Mouse (Mus musculus): Measurements from ENCODE around the gene Cldn16. TPM values are rescaled to one million over a fixed set of nuclear protein-coding genes. Genes with fewer than 3 reads are reported as not detected.

The Cldn16 gene
- not detected in 2 replicates for polyA plus RNA-seq (2015; fragmentation: Nextera tagmentation; extraction: Ambion mirVana)

DNA sequence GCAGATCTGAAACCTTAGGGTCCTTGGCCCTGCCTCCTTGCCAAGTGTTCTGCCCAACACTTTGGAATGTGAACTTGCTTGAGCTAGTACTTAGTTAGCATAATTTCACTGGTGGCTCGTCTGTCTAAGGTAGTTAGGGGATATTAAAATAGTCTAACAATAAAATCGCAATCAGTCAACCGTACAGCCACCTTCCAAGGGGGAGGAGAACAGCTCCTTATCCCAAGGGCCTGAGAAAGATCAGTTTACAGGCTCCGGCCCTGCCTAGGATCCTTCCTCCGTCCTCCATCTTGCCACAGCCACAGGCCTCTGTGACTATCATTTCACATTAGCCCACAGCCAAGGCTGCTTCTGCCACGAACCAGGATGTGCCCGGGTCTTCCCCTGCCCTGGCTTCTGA is at the start of gene Cldn16:
Gene Cldn16 (plus strand): TSS at position 301 of the 400 bp plus-strand sequence.
- Histone ChIP-seq H3K9ac (no peak within 1 kb of the TSS), H3K4me2 (no peak within 1 kb of the TSS), H3K36me3 (no peaks in the 10 kb centered on the region), H3K27ac (no peak within 1 kb of the TSS), H3K4me1 (replicated peaks) (no peaks in the 10 kb centered on the region), H3K9me3 (replicated peaks) (no peaks in the 10 kb centered on the region), H3K27me3 (no peaks in the 10 kb centered on the region), H3K4me3 (no peak within 1 kb of the TSS)
- no peak for ATAC-seq (replicated peaks; ENCODE audit: insufficient number of reproducible peaks, insufficient read depth, low FRiP score, low read depth)
- 73% methylated on average over 7 of the region's 7 CpGs for WGBS

DNA sequence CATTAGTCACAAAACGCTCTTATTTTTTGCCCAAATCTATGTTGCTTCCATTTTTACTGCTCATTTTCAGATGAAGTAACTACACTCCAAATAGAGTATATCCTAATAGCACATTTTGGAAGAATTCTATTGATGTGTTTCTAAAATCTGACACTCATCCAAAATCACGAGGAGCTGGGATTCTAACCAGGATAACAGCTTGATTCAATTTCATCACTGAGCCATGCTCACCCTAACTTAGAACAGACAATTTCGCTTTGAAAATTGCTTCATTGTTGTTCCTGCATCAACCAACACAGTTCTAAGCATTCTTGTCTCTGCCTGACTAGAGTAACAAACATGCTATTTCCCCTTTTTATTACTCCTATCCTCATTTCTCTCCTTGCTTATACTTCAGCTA is 44.3 kb upstream of the Cldn16 start:
- Histone ChIP-seq H3K36me3 (no peaks in the 10 kb centered on the region), H3K9ac (no peak overlapping the region), H3K4me2 (no peak overlapping the region), H3K4me3 (no peak overlapping the region), H3K9me3 (replicated peaks) (no peaks in the 10 kb centered on the region), H3K27me3 (no peaks in the 10 kb centered on the region), H3K4me1 (replicated peaks) (no peaks in the 10 kb centered on the region), H3K27ac (no peak overlapping the region)
- WGBS = 73% methylated on average over 3 of the region's 3 CpGs
- no peak for ATAC-seq (replicated peaks; ENCODE audit: insufficient number of reproducible peaks, insufficient read depth, low FRiP score, low read depth)

DNA sequence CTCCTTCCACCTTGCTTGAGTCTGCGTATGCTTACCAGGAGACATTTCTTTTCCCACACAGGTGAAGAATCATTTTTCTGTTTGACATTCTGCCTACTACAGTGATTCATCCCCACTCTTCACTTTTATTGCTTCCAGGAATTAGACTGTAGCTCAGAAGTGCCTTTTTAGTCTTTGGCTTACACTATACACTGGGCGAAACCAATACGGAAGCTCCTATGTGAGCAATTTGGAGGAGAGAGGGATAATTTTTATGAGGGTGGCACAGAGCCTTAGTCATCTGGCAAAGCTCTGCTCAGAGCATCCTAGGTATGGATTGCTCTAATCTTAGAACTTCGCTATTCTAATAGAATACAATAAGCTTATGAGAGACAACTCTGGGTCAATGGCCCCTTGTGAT is 40.9 kb upstream of the Cldn16 start:
- no peak overlapping the region for H3K27ac ChIP-seq
- WGBS = 93% methylated on average over 4 of the region's 4 CpGs
- no peaks in the 10 kb centered on the region for H3K4me1 ChIP-seq (replicated peaks)
- ATAC-seq (replicated peaks; ENCODE audit: insufficient number of reproducible peaks, insufficient read depth, low FRiP score, low read depth) = no peak
- no peak overlapping the region for H3K4me2 ChIP-seq
- no peaks in the 10 kb centered on the region for H3K9me3 ChIP-seq (replicated peaks)
- H3K4me3 ChIP-seq = no peak overlapping the region
- H3K36me3 ChIP-seq = no peaks in the 10 kb centered on the region
- no peaks in the 10 kb centered on the region for H3K27me3 ChIP-seq
- no peak overlapping the region for H3K9ac ChIP-seq

DNA sequence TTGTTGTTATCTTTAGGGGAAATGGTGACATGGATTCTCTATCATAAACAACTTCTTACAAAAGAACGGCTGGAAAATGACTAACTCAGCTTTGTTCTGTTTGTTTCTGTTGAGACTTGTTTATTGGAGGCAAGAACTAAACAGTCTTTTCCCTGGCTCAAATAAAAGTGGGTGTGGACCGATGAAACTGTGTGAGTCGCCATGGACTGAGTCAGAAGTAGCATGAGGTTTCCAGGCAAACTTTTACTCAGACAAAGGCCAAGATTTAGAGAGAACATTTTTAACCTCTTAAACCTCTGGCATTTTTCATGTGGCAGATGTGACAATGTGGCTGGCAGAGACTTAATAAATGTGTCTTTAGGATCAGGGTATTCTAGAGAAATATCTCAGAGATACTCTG is 32.7 kb upstream of the Cldn16 start:
- Histone ChIP-seq H3K27ac (no peak overlapping the region), H3K36me3 (no peaks in the 10 kb centered on the region), H3K4me3 (no peak overlapping the region), H3K27me3 (no peaks in the 10 kb centered on the region), H3K4me1 (replicated peaks) (no peaks in the 10 kb centered on the region), H3K9ac (no peak overlapping the region), H3K4me2 (no peak overlapping the region), H3K9me3 (replicated peaks) (no peaks in the 10 kb centered on the region)
- ATAC-seq (replicated peaks; ENCODE audit: insufficient number of reproducible peaks, insufficient read depth, low FRiP score, low read depth) = no peak
- 65% methylated on average over 3 of the region's 3 CpGs for WGBS

DNA sequence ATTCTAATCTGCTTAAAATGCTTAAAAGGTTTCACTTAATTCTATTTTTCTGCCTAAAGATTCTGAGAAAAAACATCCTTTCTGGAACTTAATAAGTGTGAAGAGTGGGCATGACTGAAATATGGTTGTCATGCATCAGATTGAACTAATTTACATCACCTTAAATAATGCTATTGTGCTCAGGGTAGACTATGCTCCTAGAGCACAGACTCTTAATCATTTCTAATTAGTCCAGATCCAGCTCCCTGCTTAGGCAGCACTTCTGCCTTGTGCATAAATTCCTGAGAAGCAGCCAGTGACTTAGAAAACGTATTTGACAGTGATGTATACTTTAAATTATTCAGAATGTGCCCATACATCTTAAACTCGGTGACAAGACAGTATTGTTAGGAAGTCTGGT is 29.4 kb upstream of the Cldn16 start:
- H3K36me3 ChIP-seq = no peaks in the 10 kb centered on the region
- H3K4me2 ChIP-seq = no peak overlapping the region
- H3K4me1 ChIP-seq (replicated peaks) = no peaks in the 10 kb centered on the region
- WGBS = 43% methylated on average over 2 of the region's 2 CpGs
- ATAC-seq (replicated peaks; ENCODE audit: insufficient number of reproducible peaks, insufficient read depth, low FRiP score, low read depth) = no peak
- no peak overlapping the region for H3K4me3 ChIP-seq
- H3K9ac ChIP-seq = no peak overlapping the region
- H3K27ac ChIP-seq = no peak overlapping the region
- H3K27me3 ChIP-seq = no peaks in the 10 kb centered on the region
- H3K9me3 ChIP-seq (replicated peaks) = no peaks in the 10 kb centered on the region

DNA sequence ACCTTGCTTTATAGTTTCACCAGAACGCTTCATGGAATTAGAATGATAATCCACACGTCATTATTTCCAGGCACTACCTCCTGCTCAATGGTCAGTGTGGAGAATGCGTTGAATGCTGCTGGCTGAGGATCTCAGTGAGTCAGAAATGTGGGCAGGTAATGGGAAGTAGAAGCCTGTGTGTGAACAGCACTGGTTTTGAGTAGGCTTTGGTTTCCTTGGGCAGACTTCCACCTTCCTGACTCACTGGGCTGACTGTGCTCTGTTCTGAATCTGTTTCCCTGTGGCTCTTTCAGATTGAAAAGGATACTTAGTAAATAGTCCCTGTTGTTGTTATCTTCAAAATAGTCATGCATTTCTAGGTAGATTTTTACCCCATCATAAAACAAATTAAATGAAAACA is 22.9 kb upstream of the Cldn16 start:
- WGBS = 82% methylated on average over 3 of the region's 3 CpGs
- no peak overlapping the region for H3K4me3 ChIP-seq
- no peak overlapping the region for H3K27ac ChIP-seq
- H3K9ac ChIP-seq = no peak overlapping the region
- H3K4me2 ChIP-seq = no peak overlapping the region
- no peaks in the 10 kb centered on the region for H3K4me1 ChIP-seq (replicated peaks)
- no peaks in the 10 kb centered on the region for H3K9me3 ChIP-seq (replicated peaks)
- H3K27me3 ChIP-seq = no peaks in the 10 kb centered on the region
- no peak for ATAC-seq (replicated peaks; ENCODE audit: insufficient number of reproducible peaks, insufficient read depth, low FRiP score, low read depth)
- no peaks in the 10 kb centered on the region for H3K36me3 ChIP-seq

DNA sequence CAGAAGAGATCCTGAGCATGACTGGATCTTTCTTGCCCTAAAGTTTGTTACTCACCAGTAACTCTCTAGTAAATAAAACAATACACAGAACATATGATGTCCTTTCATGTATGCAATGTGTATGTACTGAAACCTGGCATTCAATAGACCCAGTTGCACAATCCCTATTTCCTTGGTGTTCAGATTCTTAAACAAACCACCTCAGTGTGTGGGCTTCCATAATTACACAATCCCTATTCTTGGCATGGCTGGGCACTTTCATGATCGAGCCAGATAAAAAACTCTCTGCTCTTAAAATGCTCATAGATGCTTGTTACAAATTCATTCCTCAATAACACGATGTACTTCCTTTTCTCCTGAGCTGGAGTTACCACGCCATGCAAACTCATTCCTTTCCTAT is 21.8 kb upstream of the Cldn16 start:
- H3K4me1 ChIP-seq (replicated peaks) = no peaks in the 10 kb centered on the region
- H3K9me3 ChIP-seq (replicated peaks) = no peaks in the 10 kb centered on the region
- WGBS = 85% methylated on average over 3 of the region's 3 CpGs
- no peak overlapping the region for H3K9ac ChIP-seq
- no peak overlapping the region for H3K4me2 ChIP-seq
- H3K27me3 ChIP-seq = no peaks in the 10 kb centered on the region
- no peak overlapping the region for H3K27ac ChIP-seq
- no peak for ATAC-seq (replicated peaks; ENCODE audit: insufficient number of reproducible peaks, insufficient read depth, low FRiP score, low read depth)
- no peak overlapping the region for H3K4me3 ChIP-seq
- H3K36me3 ChIP-seq = no peaks in the 10 kb centered on the region

DNA sequence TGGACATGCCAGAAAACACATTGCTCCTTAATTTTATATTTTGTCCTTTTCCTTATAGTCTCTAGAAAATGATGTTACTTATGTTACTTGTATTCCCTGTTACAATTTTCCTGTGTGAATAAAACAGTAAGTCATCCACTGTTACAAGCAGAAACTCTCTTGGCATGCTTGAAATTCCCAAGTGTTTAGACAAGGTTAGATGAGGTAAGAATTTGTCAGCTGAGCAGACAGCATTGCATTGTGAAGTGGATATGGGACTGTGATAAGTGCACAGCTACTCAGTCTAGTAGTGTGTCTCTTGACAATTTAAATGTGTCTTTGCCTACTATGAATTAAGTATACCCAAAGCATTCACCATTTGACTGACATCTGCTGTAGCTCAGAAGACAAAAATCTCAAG is 18.1 kb upstream of the Cldn16 start:
- Histone ChIP-seq H3K36me3 (no peaks in the 10 kb centered on the region), H3K4me2 (no peak overlapping the region), H3K27ac (no peak overlapping the region), H3K4me3 (no peak overlapping the region), H3K9ac (no peak overlapping the region), H3K4me1 (replicated peaks) (no peaks in the 10 kb centered on the region), H3K27me3 (no peaks in the 10 kb centered on the region), H3K9me3 (replicated peaks) (no peaks in the 10 kb centered on the region)
- no peak for ATAC-seq (replicated peaks; ENCODE audit: insufficient number of reproducible peaks, insufficient read depth, low FRiP score, low read depth)

DNA sequence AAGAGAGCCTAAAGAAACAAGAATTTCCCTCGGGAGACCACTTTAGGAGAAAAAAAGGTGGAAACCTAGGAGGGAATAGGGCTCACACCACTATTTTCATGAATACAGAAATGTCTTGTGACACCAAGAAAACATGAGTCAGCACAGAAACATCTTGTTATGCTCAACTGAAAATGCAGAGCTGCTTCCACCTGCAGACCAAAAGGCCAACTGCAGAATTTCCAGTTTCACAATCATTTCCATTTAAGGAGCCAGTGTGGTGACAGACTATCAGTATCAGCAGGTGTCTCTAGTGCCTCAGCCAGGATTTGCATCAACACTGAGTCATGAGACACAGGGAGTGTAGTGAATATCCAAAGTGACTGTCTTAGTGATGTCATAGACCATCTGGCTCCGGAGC is 15.3 kb upstream of the Cldn16 start:
- ATAC-seq (replicated peaks; ENCODE audit: insufficient number of reproducible peaks, insufficient read depth, low FRiP score, low read depth) = no peak
- Histone ChIP-seq H3K27me3 (no peaks in the 10 kb centered on the region), H3K9me3 (replicated peaks) (no peaks in the 10 kb centered on the region), H3K4me2 (peak overlapping the region; percentile 24; the same call in 1 of the 2 replicates), H3K9ac (no peak overlapping the region), H3K4me3 (no peak overlapping the region), H3K27ac (no peak overlapping the region), H3K36me3 (no peaks in the 10 kb centered on the region), H3K4me1 (replicated peaks) (no peaks in the 10 kb centered on the region)
- WGBS = 44% methylated on average over 2 of the region's 2 CpGs

DNA sequence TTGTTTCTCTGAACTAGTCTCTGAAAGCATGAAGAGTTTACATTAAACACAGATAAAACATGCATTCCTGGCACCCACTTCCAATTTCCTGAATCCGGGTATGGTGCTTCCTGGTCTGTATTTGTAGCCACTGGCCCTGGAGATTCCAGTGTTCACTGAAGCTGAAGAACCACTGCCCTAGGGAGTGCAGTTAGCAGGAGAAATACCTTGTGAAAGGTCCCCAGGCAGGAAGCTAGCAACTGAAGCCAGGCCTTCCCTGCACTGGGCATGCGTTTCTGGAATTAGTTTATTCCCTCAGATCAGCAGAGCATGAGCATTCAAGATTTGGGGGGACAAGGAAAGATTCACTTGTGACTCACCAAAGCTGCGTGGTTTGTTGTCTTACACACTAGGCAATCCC is 8.8 kb upstream of the Cldn16 start:
- H3K4me1 ChIP-seq (replicated peaks) = no peaks in the 10 kb centered on the region
- ATAC-seq (replicated peaks; ENCODE audit: insufficient number of reproducible peaks, insufficient read depth, low FRiP score, low read depth) = no peak
- H3K4me2 ChIP-seq = no peak overlapping the region
- WGBS = 54% methylated on average over 3 of the region's 3 CpGs
- H3K36me3 ChIP-seq = no peaks in the 10 kb centered on the region
- no peak overlapping the region for H3K4me3 ChIP-seq
- no peaks in the 10 kb centered on the region for H3K27me3 ChIP-seq
- H3K9ac ChIP-seq = no peak overlapping the region
- H3K27ac ChIP-seq = no peak overlapping the region
- H3K9me3 ChIP-seq (replicated peaks) = no peaks in the 10 kb centered on the region

DNA sequence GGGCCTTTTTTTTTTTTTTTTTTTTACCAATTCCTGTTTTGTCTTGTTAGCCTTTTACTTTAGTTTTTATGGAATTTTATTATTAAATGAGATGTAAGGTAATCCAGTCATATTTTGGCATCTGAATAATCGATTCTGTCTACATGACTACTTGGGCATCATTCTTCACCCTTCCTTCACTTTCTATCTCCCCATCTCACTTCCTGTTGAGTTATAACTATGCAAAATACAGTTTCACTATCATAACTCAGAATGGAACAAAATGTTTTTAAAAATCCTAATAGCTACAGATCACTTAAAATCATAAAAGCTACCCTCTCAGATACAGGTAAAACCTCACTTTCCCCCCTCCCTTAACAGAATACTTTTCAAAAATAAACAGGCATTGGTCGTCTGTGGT is 6.8 kb upstream of the Cldn16 start:
- WGBS = 80% methylated on average over 2 of the region's 2 CpGs
- Histone ChIP-seq H3K9ac (no peak overlapping the region), H3K27ac (no peak overlapping the region), H3K27me3 (no peaks in the 10 kb centered on the region), H3K36me3 (no peaks in the 10 kb centered on the region), H3K9me3 (replicated peaks) (no peaks in the 10 kb centered on the region), H3K4me2 (no peak overlapping the region), H3K4me3 (no peak overlapping the region), H3K4me1 (replicated peaks) (no peaks in the 10 kb centered on the region)
- no peak for ATAC-seq (replicated peaks; ENCODE audit: insufficient number of reproducible peaks, insufficient read depth, low FRiP score, low read depth)

DNA sequence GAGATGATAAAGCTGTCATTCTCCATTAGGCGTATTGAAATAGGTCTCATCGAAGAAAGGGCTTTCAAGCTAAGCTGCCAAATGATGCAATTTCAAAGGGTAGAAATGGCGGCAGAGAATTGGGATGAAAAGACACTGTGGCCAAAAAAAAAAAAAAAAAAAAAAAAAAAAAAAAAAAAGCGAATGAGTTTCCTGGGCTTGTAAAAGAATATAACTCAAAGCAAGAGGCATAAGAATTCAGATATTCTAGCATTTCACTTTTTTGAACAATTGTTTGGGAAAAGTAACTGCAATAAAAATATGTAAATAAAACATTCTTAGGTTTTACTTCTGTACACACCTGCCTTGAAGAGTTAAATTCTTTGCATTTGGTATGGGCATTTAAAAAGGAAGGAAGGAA is 3.6 kb downstream of the Cldn16 start:
- Histone ChIP-seq H3K4me2 (no peak overlapping the region), H3K36me3 (no peaks in the 10 kb centered on the region), H3K4me3 (no peak overlapping the region), H3K9ac (no peak overlapping the region), H3K27me3 (no peaks in the 10 kb centered on the region), H3K4me1 (replicated peaks) (no peaks in the 10 kb centered on the region), H3K27ac (no peak overlapping the region), H3K9me3 (replicated peaks) (no peaks in the 10 kb centered on the region)
- ATAC-seq (replicated peaks; ENCODE audit: insufficient number of reproducible peaks, insufficient read depth, low FRiP score, low read depth) = no peak
- 83% methylated on average over 4 of the region's 4 CpGs for WGBS

DNA sequence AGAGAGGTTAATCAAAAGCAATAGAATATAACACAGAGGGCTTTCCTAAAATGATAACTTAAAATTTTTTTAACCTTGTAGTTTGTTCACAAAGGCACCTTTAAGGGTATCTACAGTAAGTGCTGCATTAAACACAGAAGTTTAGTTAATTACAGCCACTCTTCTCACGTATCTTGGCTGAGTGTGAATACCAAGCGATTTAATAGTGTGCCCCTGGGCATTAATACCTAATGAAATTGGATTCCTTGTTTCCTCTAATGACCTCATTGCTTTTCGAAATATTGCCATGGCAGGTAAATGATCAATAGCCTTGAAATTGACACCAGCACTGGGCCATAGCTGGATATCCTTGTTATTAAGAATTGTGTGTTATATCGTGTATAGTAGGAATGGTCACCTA is 8.3 kb downstream of the Cldn16 start:
- Histone ChIP-seq H3K27ac (no peak overlapping the region), H3K4me3 (no peak overlapping the region), H3K36me3 (no peaks in the 10 kb centered on the region), H3K4me1 (replicated peaks) (no peaks in the 10 kb centered on the region), H3K9ac (no peak overlapping the region), H3K27me3 (no peaks in the 10 kb centered on the region), H3K9me3 (replicated peaks) (no peaks in the 10 kb centered on the region), H3K4me2 (no peak overlapping the region)
- 82% methylated on average over 4 of the region's 4 CpGs for WGBS
- no peak for ATAC-seq (replicated peaks; ENCODE audit: insufficient number of reproducible peaks, insufficient read depth, low FRiP score, low read depth)
